Mouse (Mus musculus): ENCODE data around the gene Pcsk5.

Pcsk5 gene

GRCm38 (mm10) chr19:17812661-17813060, 24.8 kb downstream of the Pcsk5 start:
- no peak for DNase-seq (ENCODE audit: low spot score in 2 of 2)

- no peak for DNase-seq (ENCODE audit: low spot score in 2 of 2)
These were observed 30.8 kb downstream of the Pcsk5 start for GRCm38 (mm10) chr19:17806626-17807025.

- no peak for DNase-seq (ENCODE audit: low spot score in 2 of 2)
These were observed 36.6 kb downstream of the Pcsk5 start for GRCm38 (mm10) chr19:17800798-17801197.

GRCm38 (mm10) chr19:17799419-17800185, 37.8 kb downstream of the Pcsk5 start:
- DNase-seq (ENCODE audit: low spot score in 2 of 2) = no peak

- DNase-seq (ENCODE audit: low spot score in 2 of 2) = no peak
These were observed 44.0 kb downstream of the Pcsk5 start for GRCm38 (mm10) chr19:17793457-17793856.

GRCm38 (mm10) chr19:17791485-17792052, 45.9 kb downstream of the Pcsk5 start:
- no peak for DNase-seq (ENCODE audit: low spot score in 2 of 2)

GRCm38 (mm10) chr19:17788617-17789317, 48.7 kb downstream of the Pcsk5 start:
- DNase-seq (ENCODE audit: low spot score in 2 of 2) = no peak

- no peak for DNase-seq (ENCODE audit: low spot score in 2 of 2)
These were observed 50.7 kb downstream of the Pcsk5 start for GRCm38 (mm10) chr19:17786744-17787143.

- no peak for DNase-seq (ENCODE audit: low spot score in 2 of 2)
These were observed 52.8 kb downstream of the Pcsk5 start for GRCm38 (mm10) chr19:17784401-17785192.

GRCm38 (mm10) chr19:17783231-17783630, 54.2 kb downstream of the Pcsk5 start:
- DNase-seq (ENCODE audit: low spot score in 2 of 2) = no peak

GRCm38 (mm10) chr19:17781323-17781722, 56.1 kb downstream of the Pcsk5 start:
- no peak for DNase-seq (ENCODE audit: low spot score in 2 of 2)

GRCm38 (mm10) chr19:17775943-17776342, 61.5 kb downstream of the Pcsk5 start:
- DNase-seq (ENCODE audit: low spot score in 2 of 2) = no peak

GRCm38 (mm10) chr19:17775097-17775496, 62.3 kb downstream of the Pcsk5 start:
- no peak for DNase-seq (ENCODE audit: low spot score in 2 of 2)

- DNase-seq (ENCODE audit: low spot score in 2 of 2) = no peak
These were observed 63.4 kb downstream of the Pcsk5 start for GRCm38 (mm10) chr19:17774061-17774460.

GRCm38 (mm10) chr19:17769610-17770399, 67.6 kb downstream of the Pcsk5 start:
- DNase-seq (ENCODE audit: low spot score in 2 of 2) = no peak

GRCm38 (mm10) chr19:17765001-17765400, 72.4 kb downstream of the Pcsk5 start:
- no peak for DNase-seq (ENCODE audit: low spot score in 2 of 2)

- DNase-seq (ENCODE audit: low spot score in 2 of 2) = no peak
These were observed 74.7 kb downstream of the Pcsk5 start for GRCm38 (mm10) chr19:17762740-17763139.

- no peak for DNase-seq (ENCODE audit: low spot score in 2 of 2)
These were observed 75.8 kb downstream of the Pcsk5 start for GRCm38 (mm10) chr19:17761678-17762077.

- DNase-seq (ENCODE audit: low spot score in 2 of 2) = no peak
These were observed 84.6 kb downstream of the Pcsk5 start for GRCm38 (mm10) chr19:17752841-17753240.

- DNase-seq (ENCODE audit: low spot score in 2 of 2) = no peak
These were observed 89.1 kb downstream of the Pcsk5 start for GRCm38 (mm10) chr19:17748331-17748730.

GRCm38 (mm10) chr19:17745380-17745779, 92.1 kb downstream of the Pcsk5 start:
- no peak for DNase-seq (ENCODE audit: low spot score in 2 of 2)
